Mouse (Mus musculus): ENCODE data around the gene Nadk2. TPM values are rescaled to one million over a fixed set of nuclear protein-coding genes. Genes with fewer than 3 reads are reported as not detected.
A peak's percentile ranks its signal among the peaks of the same experiment; 100 is the strongest.

The Nadk2 gene
- polyA plus RNA-seq, 1 experiment from 2014 or later = 36.8 TPM

GRCm38 (mm10) chr15:9096865-9097264 is 25.8 kb downstream of the Nadk2 start:
- H3K4me2 ChIP-seq = no peak overlapping the region
- no peak for ATAC-seq (ENCODE audit: low FRiP score)
- H3K4me3 ChIP-seq (ENCODE audit: low read depth, low read length) = no peak overlapping the region
- H3K9ac ChIP-seq (ENCODE audit: low read length) = no peak overlapping the region
- 94% methylated on average over 4 of the region's 4 CpGs for WGBS
- no peak overlapping the region for H3K27ac ChIP-seq (ENCODE audit: low read depth, low read length)
- H3K4me1 ChIP-seq (ENCODE audit: control insufficient read depth, insufficient read depth, low read length) = peaks cover 7% of the 10 kb centered on the region
- no peaks in the 10 kb centered on the region for H3K36me3 ChIP-seq (ENCODE audit: control insufficient read depth, insufficient read depth, low read length)
- H3K9me3 ChIP-seq (ENCODE audit: control insufficient read depth, low read length) = no peaks in the 10 kb centered on the region
- H3K27me3 ChIP-seq (ENCODE audit: control insufficient read depth, insufficient read depth, low read length) = no peaks in the 10 kb centered on the region
- no peak for DNase-seq (ENCODE audit: low spot score, missing footprints)

DNA sequence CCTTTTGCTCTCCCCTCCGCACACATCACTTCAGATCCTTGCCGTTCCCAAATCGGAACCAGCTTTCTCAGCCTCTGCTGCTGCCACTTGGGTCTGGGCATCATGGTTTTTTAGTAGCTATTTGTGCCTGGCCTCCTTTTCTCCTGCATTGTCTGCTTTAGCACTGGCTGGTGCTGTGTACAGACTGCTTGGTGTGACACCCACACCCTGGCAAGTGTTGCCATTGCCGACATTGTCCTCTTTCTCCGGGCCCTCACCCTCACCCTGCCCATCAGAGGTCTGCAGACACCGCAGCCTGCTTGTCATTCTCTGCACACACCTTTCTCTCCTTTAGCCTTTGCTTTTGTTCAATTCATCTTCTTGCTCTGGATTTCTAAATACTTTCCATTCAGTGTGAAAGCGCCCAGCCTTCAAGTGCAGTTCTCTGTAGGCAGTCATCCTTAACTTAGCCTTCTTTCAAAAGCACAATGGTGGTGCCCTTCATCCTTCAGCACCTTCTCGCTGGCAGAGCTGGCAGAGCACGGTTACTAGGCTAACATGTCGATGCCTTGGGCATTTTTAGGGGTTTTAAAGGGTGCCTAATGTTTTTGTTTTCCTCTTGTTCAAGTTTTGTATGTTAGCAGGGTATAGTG is 29.5 kb downstream of the Nadk2 start:
- no peak for DNase-seq (ENCODE audit: low spot score, missing footprints)
- peak; percentile 52; the same call in 1 of the 2 replicates for ATAC-seq (ENCODE audit: low FRiP score)
- WGBS = 82% methylated on average over 10 of the region's 10 CpGs

DNA sequence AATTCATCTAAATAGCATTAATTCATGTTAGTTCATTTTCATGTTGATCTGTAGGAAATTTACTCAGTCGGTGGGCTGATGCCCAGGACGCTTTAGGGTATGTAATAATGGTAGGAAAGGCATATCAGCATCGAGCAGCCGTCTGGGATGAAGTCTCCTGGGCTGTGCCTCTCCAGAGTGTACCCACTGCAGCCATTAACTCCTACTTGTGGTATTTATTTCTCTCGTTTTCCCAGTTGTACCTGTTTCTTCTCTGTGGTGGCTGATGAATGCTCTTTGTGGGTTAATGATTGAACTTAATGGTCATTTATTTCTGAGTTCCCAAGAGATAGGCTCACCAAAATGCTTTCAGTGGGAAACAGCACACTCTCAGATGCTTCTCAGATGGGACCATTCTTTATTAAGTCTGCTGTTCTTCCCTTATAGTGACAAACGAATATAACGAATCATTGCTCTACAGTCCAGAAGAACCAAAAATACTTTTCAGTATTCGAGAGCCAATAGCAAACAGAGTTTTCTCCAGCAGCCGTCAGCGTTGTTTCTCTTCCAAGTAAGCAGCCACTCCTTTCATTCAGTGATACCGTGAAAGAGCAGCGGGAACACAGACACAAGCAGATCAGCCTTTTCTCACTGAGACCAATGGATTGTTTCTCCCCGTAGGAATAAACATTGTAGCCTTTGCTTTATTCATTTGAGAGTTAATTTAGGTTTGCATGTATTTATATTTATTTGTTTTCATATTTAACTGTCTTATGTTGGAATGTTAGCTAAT is 35.4 kb downstream of the Nadk2 start:
- Histone ChIP-seq H3K27me3 (ENCODE audit: control insufficient read depth, insufficient read depth, low read length) (no peaks in the 10 kb centered on the region), H3K27ac (ENCODE audit: low read depth, low read length) (no peak overlapping the region), H3K4me3 (ENCODE audit: low read depth, low read length) (no peak overlapping the region), H3K9me3 (ENCODE audit: control insufficient read depth, low read length) (no peaks in the 10 kb centered on the region), H3K4me2 (no peak overlapping the region), H3K4me1 (ENCODE audit: control insufficient read depth, insufficient read depth, low read length) (no peaks in the 10 kb centered on the region), H3K36me3 (ENCODE audit: control insufficient read depth, insufficient read depth, low read length) (no peaks in the 10 kb centered on the region), H3K9ac (ENCODE audit: low read length) (no peak overlapping the region)
- DNase-seq (ENCODE audit: low spot score, missing footprints) (no peak), ATAC-seq (ENCODE audit: low FRiP score) (no peak)
- 94% methylated on average over 13 of the region's 13 CpGs for WGBS

More for the DNA sequence above, 29.5 kb downstream of the Nadk2 start:
- Histone ChIP-seq H3K27me3 (ENCODE audit: control insufficient read depth, insufficient read depth, low read length) (no peaks in the 10 kb centered on the region), H3K9me3 (ENCODE audit: control insufficient read depth, low read length) (no peaks in the 10 kb centered on the region), H3K4me3 (ENCODE audit: low read depth, low read length) (no peak overlapping the region), H3K4me1 (ENCODE audit: control insufficient read depth, insufficient read depth, low read length) (no peaks in the 10 kb centered on the region), H3K36me3 (ENCODE audit: control insufficient read depth, insufficient read depth, low read length) (no peaks in the 10 kb centered on the region), H3K4me2 (no peak overlapping the region), H3K27ac (ENCODE audit: low read depth, low read length) (no peak overlapping the region), H3K9ac (ENCODE audit: low read length) (no peak overlapping the region)

DNA sequence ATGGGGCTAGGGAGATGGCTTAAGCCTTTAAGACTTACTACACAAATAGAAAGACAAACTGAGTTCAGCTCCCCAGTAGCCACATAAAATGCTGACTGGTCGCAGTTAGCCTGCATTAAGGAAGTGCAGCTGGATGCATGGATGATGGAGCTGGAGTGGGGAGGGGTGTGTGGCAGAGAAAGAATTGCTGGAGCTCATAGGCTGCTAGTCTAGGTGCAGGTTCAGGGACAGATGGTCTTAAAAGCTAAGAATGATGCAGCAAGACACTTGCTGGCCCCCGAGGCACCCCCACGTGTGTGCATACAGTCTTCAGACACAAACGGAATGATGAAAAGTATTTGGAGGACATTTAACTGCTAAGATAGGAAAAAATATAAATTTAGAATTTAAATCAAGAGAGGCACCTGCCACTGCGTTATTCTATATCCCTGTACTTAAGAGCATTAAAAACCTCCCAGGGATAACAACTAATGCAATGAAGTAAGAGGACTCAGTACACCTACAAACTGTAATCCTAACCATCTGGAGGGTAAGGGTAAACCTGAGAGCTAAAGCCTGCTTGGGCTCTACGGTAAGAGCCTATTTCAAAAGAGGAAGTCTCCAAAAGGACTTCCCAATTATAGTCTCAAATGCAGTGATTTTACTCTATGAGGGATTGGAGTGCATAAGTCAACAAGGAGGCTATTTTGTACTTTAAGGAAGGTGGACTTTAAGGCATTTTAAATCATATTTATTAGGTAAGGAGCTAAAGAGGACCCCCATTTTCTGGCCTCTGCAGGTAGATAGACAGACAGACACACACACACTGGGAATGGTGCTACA is 39.7 kb downstream of the Nadk2 start:
- Histone ChIP-seq H3K27me3 (ENCODE audit: control insufficient read depth, insufficient read depth, low read length) (no peaks in the 10 kb centered on the region), H3K27ac (ENCODE audit: low read depth, low read length) (no peak overlapping the region), H3K36me3 (ENCODE audit: control insufficient read depth, insufficient read depth, low read length) (peaks cover 9% of the 10 kb centered on the region), H3K4me1 (ENCODE audit: control insufficient read depth, insufficient read depth, low read length) (no peaks in the 10 kb centered on the region), H3K9ac (ENCODE audit: low read length) (no peak overlapping the region), H3K4me3 (ENCODE audit: low read depth, low read length) (no peak overlapping the region), H3K9me3 (ENCODE audit: control insufficient read depth, low read length) (no peaks in the 10 kb centered on the region), H3K4me2 (no peak overlapping the region)
- 90% methylated on average over 6 of the region's 6 CpGs for WGBS
- DNase-seq (ENCODE audit: low spot score, missing footprints) (peak; percentile 79), ATAC-seq (ENCODE audit: low FRiP score) (no peak)

DNA sequence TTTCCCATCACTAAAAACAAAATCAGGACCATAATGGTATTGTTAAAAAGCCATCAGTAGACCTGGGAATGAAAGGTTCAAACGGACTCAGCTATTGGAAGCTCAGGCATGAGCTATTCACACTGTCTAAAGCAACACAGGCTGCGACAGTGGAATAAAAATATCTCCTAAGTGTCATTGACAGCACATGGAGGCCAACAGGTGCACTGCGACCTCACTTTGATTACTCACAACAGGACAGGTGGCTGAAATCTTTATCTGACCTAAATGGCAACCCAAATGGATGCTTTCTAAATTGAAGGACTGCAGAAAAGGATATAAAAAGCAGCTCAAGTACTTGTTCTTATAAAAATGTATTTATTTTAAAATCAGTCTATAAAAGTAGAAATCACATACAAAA is 40.6 kb downstream of the Nadk2 start:
- Histone ChIP-seq H3K4me3 (ENCODE audit: low read depth, low read length) (no peak overlapping the region), H3K9ac (ENCODE audit: low read length) (no peak overlapping the region), H3K27ac (ENCODE audit: low read depth, low read length) (no peak overlapping the region), H3K36me3 (ENCODE audit: control insufficient read depth, insufficient read depth, low read length) (peaks cover 12% of the 10 kb centered on the region), H3K4me1 (ENCODE audit: control insufficient read depth, insufficient read depth, low read length) (no peaks in the 10 kb centered on the region), H3K4me2 (no peak overlapping the region), H3K27me3 (ENCODE audit: control insufficient read depth, insufficient read depth, low read length) (no peaks in the 10 kb centered on the region), H3K9me3 (ENCODE audit: control insufficient read depth, low read length) (no peaks in the 10 kb centered on the region)
- no peak for DNase-seq (ENCODE audit: low spot score, missing footprints)
- 89% methylated on average over 3 of the region's 3 CpGs for WGBS
- no peak for ATAC-seq (ENCODE audit: low FRiP score)

DNA sequence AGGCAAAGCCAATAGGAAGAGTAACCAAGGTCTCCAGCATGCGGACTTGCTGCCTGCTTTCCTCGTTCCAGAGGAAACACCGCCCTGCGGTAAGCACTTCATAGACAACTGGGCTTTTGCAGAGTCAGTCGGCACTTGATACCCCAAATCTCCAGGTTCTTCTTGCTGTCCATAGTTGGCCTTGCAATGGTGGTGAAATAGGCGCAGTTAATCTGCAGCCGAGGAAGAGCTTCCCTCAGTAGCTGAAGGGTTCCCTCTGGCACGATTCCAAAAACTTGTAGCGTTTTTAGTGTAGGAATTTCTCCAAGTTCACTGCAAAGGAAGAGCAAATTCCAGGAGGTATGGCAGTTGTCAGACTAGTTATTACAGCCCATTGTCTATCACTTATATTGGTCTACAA is 42.5 kb downstream of the Nadk2 start:
- no peaks in the 10 kb centered on the region for H3K9me3 ChIP-seq (ENCODE audit: control insufficient read depth, low read length)
- no peak for DNase-seq (ENCODE audit: low spot score, missing footprints)
- H3K27me3 ChIP-seq (ENCODE audit: control insufficient read depth, insufficient read depth, low read length) = no peaks in the 10 kb centered on the region
- H3K27ac ChIP-seq (ENCODE audit: low read depth, low read length) = no peak overlapping the region
- ATAC-seq (ENCODE audit: low FRiP score) = no peak
- no peak overlapping the region for H3K9ac ChIP-seq (ENCODE audit: low read length)
- H3K4me3 ChIP-seq (ENCODE audit: low read depth, low read length) = no peak overlapping the region
- WGBS = 90% methylated on average over 9 of the region's 9 CpGs
- H3K36me3 ChIP-seq (ENCODE audit: control insufficient read depth, insufficient read depth, low read length) = peaks cover 12% of the 10 kb centered on the region
- no peaks in the 10 kb centered on the region for H3K4me1 ChIP-seq (ENCODE audit: control insufficient read depth, insufficient read depth, low read length)
- no peak overlapping the region for H3K4me2 ChIP-seq

GRCm38 (mm10) chr15:9114131-9114530 is 43.1 kb downstream of the Nadk2 start:
- H3K4me3 ChIP-seq (ENCODE audit: low read depth, low read length) = no peak overlapping the region
- no peaks in the 10 kb centered on the region for H3K27me3 ChIP-seq (ENCODE audit: control insufficient read depth, insufficient read depth, low read length)
- DNase-seq (ENCODE audit: low spot score, missing footprints) (no peak), ATAC-seq (ENCODE audit: low FRiP score) (no peak)
- H3K27ac ChIP-seq (ENCODE audit: low read depth, low read length) = no peak overlapping the region
- peaks cover 12% of the 10 kb centered on the region for H3K36me3 ChIP-seq (ENCODE audit: control insufficient read depth, insufficient read depth, low read length)
- WGBS = 82% methylated on average over 4 of the region's 4 CpGs
- H3K9me3 ChIP-seq (ENCODE audit: control insufficient read depth, low read length) = no peaks in the 10 kb centered on the region
- H3K4me1 ChIP-seq (ENCODE audit: control insufficient read depth, insufficient read depth, low read length) = no peaks in the 10 kb centered on the region
- no peak overlapping the region for H3K4me2 ChIP-seq
- no peak overlapping the region for H3K9ac ChIP-seq (ENCODE audit: low read length)

DNA sequence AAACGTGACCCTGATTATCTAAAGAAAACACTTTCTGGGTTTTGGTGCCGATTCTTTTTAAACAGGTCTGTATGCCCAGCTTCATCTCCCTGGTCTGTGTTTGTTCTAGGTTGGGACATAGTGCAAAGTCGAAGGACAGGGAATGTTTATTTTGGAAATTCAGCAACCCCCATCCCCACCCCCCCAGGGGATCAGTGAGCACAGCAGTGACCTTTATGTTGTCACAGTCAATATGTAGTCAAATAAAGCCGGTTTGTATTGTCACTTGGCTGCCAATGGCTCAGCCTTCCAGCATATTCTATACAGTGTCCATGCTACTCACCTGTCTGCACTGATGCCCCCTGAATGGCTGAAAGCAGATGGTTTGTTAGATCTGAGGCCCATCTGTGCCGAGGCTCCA is 43.5 kb downstream of the Nadk2 start:
- no peak overlapping the region for H3K4me2 ChIP-seq
- WGBS = 77% methylated on average over 5 of the region's 5 CpGs
- H3K4me3 ChIP-seq (ENCODE audit: low read depth, low read length) = no peak overlapping the region
- ATAC-seq (ENCODE audit: low FRiP score) (peak; percentile 33; the same call in 1 of the 2 replicates), DNase-seq (ENCODE audit: low spot score, missing footprints) (no peak)
- no peak overlapping the region for H3K27ac ChIP-seq (ENCODE audit: low read depth, low read length)
- no peaks in the 10 kb centered on the region for H3K9me3 ChIP-seq (ENCODE audit: control insufficient read depth, low read length)
- no peaks in the 10 kb centered on the region for H3K27me3 ChIP-seq (ENCODE audit: control insufficient read depth, insufficient read depth, low read length)
- peaks cover 12% of the 10 kb centered on the region for H3K36me3 ChIP-seq (ENCODE audit: control insufficient read depth, insufficient read depth, low read length)
- H3K9ac ChIP-seq (ENCODE audit: low read length) = no peak overlapping the region
- no peaks in the 10 kb centered on the region for H3K4me1 ChIP-seq (ENCODE audit: control insufficient read depth, insufficient read depth, low read length)

DNA sequence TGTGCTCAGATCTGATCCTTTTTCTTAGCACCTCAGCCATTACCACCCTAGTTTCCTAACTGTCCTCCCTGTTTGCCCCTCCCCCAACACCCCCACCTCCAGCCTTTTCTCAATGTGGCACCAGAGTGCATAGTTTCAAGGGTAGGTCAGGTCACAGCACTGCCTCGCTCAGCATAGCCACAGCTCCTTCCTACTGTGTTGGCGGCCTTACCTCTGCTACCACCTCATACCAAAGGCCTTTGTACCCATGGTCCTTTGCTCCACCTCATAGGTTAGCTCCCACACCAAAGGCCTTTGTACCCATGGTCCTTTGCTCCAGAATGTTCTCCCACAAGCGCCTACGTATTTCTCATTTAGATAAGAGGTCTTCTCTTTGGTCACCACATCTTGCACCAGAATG is 47.8 kb downstream of the Nadk2 start:
- ATAC-seq (ENCODE audit: low FRiP score) (0 out of 2 replicates have a peak, but pooled peaks have one; percentile 30), DNase-seq (ENCODE audit: low spot score, missing footprints) (no peak)
- H3K4me3 ChIP-seq (ENCODE audit: low read depth, low read length) = no peak overlapping the region
- H3K4me1 ChIP-seq (ENCODE audit: control insufficient read depth, insufficient read depth, low read length) = no peaks in the 10 kb centered on the region
- no peaks in the 10 kb centered on the region for H3K27me3 ChIP-seq (ENCODE audit: control insufficient read depth, insufficient read depth, low read length)
- H3K9ac ChIP-seq (ENCODE audit: low read length) = no peak overlapping the region
- no peak overlapping the region for H3K4me2 ChIP-seq
- no peak overlapping the region for H3K27ac ChIP-seq (ENCODE audit: low read depth, low read length)
- H3K36me3 ChIP-seq (ENCODE audit: control insufficient read depth, insufficient read depth, low read length) = peaks cover 23% of the 10 kb centered on the region
- 94% methylated on average over 4 of the region's 4 CpGs for WGBS
- H3K9me3 ChIP-seq (ENCODE audit: control insufficient read depth, low read length) = no peaks in the 10 kb centered on the region
